Mouse (Mus musculus) layer of hippocampus, postnatal 10 days (tissue): ENCODE results near the gene Aldh6a1. TPM values are rescaled to one million over a fixed set of nuclear protein-coding genes. Genes with fewer than 3 reads are reported as not detected.

Source experiments
- DNase-seq, 2 experiments: peaks; one replicate each; pipeline ENCODE4 v3.0.0; 2021; ENCODE audit warnings: low spot score in 2 of 2
- total RNA-seq, 2 experiments: library from RNA; stranded (reverse); gene quantifications; 2 replicates each; pipeline ENCODE4 v1.2.3; 2021

Aldh6a1 gene
- total RNA-seq, 2 experiments from 2014 or later, result 38.2 to 40.3 TPM

- DNase-seq, result peak; percentile 76 to 83
Observed at GRCm38 (mm10) chr12:84416834-84417604, 33.8 kb downstream of the Aldh6a1 start, which contains the start of gene Rnf113a2. Rnf113a2 (plus strand) TSS chr12:84417196.

- peak; percentile 90 to 94 for DNase-seq
Observed at GRCm38 (mm10) chr12:84408819-84409507, 41.8 kb downstream of the Aldh6a1 start, which contains the start of the genes Entpd5 and Bbof1. Entpd5 (minus strand) TSS chr12:84409029. Bbof1 (plus strand) TSS chr12:84409071.

DNA sequence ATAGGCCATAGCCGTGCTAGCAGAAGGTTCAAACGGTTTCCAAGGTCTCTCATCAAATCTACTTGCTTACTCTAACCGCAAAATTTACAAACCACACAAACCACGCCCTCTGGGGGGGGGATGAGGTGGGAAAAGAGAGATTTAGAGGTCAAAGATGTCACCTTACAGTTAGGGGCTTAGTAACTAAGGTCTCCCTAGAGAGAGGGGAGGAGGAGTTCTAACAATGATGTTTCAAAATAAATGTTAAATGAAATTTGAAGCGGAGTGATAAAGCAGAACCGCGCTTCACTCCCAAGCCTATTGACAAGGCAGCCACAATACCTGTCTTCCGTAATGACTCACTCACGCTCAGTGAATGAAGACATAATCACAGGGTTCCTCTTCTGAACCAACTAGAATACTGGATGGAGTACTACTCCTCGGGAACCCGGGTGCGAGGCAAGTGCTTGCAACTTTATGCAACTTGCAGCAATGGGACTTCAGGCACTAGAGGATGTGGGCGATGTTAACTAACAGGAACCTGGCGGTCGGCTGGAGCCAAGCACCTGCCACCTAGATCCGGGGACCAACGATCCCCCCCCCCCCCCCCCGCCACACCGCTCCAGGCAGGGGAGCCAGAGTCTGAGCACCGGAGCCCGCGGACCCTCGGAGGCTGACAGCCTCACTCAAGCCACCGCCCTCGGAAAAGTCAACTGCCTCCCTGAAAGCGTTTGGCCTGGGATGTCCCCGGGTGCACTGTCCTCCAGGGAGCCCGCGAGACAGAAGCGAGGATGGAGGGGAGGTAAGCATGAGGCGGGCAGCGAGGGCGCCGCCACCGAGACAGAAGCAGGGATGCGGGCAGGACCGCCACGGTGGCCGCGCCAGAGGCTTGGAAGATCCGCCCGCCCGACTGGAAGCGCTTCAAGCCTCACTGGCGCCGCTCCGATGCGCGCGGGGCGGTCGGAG is 42.7 kb downstream of the Aldh6a1 start:
- no peak for DNase-seq

GRCm38 (mm10) chr12:84407259-84407658 is 43.5 kb downstream of the Aldh6a1 start:
- no peak for DNase-seq

GRCm38 (mm10) chr12:84404541-84404940 is 46.3 kb downstream of the Aldh6a1 start:
- no peak for DNase-seq

DNA sequence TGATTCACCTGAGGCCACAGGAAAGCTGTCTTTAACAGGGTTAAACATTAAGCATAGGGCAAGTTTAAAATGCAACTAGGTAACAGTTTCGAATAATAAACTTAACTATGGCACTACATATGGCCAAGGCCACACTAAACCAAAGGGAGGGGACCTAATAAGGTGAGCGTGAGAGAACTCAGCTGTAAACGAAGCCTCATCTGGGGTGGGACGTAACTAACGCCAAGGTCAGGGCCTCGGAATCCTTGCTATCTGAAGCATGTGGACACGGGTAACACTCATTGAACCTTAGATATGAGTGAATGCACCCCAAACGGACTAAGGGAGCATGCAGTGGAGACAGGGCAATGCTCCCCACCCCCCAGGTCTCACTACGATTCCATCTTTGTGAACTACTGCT is 47.9 kb downstream of the Aldh6a1 start:
- no peak for DNase-seq

GRCm38 (mm10) chr12:84400653-84401052 is 50.2 kb downstream of the Aldh6a1 start:
- no peak for DNase-seq

GRCm38 (mm10) chr12:84400068-84400467 is 50.7 kb downstream of the Aldh6a1 start:
- no peak for DNase-seq

DNA sequence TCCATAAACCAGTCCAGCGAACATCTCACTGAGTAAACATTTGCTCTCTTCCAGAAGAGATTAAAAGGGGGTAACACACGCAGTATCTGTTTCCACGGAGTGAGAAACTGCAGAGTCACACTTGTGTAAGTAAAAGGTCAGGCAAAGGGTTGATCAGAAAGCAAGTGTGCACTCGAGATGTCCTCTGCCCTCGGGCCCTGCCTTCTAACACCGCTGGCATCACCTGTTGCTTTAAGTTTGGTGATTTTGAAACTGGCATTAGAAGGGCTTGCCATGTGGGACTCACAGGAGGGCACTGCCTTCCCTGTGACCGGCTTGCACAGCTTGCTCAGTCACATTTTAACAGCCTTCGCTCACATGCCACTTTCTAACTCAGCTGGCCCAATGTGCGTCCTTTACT is 51.1 kb downstream of the Aldh6a1 start:
- DNase-seq, result no peak

DNA sequence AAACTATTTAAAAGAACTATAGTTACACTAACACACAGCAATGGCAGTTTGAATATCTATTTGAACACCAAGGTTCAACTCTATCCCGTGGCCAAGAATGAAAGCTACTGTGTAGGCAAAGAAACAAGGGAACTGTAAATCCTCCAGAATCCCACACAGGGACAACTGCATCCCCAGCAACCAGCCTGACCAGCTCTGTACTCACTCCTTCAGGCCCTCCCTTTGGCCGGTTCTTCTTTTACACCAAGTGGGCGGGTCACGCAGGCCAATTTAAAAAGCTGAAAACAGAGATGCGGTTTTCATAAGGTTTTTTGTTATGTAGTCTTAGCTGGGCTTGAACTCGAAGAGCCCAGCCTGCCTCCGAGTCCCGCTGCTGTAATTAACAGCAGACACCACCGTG is 51.7 kb downstream of the Aldh6a1 start:
- DNase-seq, result no peak

- no peak for DNase-seq
Observed at GRCm38 (mm10) chr12:84398629-84399028, 52.2 kb downstream of the Aldh6a1 start.

GRCm38 (mm10) chr12:84397685-84398084 is 53.1 kb downstream of the Aldh6a1 start:
- DNase-seq, result no peak

DNA sequence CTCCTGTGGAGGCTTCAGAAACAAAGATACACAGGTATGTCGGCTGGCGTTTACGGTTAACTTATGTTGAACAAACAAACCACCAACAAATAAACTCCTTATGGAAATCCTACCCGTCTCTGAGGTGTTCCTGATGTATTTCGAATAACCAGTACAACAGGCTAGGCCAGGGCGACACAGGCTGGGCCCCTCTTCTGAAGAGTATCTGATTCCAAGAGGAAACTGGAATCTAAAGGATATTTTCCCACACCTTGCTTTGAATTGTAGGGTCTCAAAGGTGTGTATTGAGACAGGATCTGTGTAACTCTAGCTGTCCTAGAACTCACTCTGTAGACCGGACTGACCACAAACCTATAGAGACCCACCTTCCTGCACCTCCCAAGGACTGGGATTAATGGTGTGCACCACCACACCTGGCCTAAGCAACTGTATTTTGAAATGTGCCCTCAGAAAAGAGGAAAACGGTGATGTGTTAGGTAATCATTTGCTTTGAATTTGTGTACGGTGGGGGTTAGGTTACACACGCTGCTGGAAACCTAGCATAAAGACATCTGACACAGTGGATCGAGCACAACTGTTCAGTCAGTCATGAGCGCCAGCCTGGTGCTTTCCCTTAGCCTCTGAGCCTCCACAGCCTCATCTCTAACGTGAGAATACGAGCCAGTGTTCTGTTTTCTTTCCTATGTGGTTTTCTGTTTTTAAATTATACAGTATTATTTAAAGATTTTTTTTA is 53.7 kb downstream of the Aldh6a1 start:
- DNase-seq, result no peak

DNA sequence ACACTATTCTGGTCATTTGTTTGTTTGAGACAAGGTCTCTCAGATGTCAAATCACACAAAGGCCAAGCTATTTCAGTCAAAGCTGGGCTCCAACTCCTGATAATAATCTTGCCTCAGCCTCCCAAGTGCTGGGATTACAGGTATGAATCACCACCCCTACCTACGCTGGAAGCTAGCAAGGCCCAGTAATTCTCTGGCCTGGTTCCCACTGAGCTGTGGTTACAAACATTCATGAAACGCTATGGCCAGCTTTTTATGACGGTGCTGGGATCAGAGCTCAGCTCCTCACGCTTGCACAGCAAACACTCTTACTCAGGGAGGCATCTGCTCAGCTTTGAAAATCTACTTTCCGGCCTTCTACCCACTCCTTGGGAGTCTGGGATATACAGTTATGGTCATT is 57.0 kb downstream of the Aldh6a1 start:
- DNase-seq, result no peak

- no peak for DNase-seq
Observed at GRCm38 (mm10) chr12:84392681-84393080, 58.1 kb downstream of the Aldh6a1 start.

DNA sequence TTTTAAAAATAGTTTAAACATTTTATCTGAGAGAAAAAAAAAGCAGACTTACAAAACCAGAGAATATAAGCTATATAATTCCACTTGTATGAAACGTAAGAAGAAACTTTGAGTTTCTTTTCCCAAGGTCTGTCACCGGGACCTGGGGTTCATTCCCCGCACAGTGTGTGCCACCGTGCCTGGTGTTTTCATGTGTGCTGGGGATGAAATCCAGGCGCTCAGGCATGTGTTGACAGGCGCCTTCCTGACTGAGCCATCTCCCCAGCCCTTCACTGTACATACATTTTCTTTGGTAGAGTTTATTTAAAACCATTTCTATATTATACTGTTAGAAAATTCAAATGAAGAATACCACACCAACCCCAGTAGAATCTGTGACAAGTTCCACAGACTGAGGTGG is 60.5 kb downstream of the Aldh6a1 start:
- no peak for DNase-seq

- no peak for DNase-seq
Observed at GRCm38 (mm10) chr12:84388774-84389400, 61.9 kb downstream of the Aldh6a1 start.

DNA sequence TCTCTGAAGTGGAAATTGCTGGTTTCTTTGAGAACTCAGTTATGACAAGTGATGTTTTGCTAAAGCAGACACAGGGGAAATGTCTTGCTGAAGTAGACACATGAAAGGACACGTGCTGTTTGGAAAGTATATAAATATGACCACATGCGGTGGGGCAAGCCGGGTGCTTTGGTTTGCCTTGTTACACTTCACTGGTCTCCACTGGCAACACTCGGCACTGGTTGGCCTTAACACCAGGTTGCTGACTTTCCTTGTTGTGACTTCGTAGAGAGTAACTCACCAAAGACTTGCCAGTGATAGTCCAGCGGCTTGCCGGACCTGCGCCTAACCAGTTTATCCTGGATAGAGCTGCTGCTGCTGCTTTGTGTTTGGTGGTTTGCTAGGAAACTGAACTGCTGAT is 62.7 kb downstream of the Aldh6a1 start:
- no peak for DNase-seq

DNA sequence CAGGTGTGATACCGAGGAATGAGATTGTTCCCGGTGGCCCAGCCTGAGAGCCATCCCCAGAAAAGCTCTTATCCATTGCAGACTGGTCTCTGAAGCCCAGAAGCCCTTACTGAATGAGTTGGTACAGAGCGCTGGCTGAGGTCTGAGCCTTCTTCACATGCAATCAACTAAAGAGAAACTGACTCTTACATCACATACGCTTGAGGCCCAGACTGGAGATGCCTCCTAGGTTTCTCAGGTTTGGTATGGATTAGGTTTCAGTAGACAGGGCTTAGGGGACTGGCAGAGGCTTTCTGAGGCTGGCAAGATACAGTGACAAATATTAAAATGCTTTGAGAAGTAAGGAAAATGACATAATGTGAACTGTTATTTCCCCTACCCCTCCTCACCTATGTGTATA is 65.4 kb downstream of the Aldh6a1 start:
- DNase-seq, result no peak

GRCm38 (mm10) chr12:84384644-84385081 is 66.1 kb downstream of the Aldh6a1 start:
- peak; percentile 23 to 28 for DNase-seq
